Mouse (Mus musculus): ENCODE measurements at regions not wholly inside any gene's neighbourhood (a gene's known extent, or its start where the extent isn't known, plus 50 kb on each side); places are given as distances from the start of the nearest gene placed in this dataset.

DNA sequence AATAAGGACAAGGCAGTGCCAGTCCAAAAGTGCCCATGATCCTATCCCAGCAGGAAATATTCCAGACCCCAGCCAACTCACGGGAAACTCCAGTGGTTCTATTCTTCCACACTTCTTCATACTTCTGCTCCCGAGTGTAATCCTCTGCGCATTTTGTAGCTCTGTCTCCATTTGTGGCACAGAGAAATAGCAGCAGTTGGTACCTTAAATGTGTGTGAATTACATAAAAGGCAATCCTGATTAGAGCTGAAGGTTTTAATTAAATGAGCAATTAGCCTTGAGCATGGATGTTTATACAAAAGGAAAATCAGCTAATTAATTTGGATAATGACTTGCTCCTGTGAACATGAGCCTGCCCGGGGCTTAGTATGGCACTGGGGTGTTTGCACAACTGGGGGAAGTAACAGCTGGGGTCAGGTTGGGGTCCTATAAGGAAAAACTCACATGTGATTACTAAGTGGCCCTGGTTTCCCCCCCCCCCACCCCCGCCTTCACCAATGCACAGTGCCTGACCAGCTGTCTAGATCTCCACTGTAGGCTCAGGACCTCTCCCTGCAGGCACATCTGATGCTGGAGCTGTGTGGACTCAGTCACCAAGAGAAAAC is 110.9 kb upstream of the Irs2 start:
- no peak for TF ChIP-seq CTCF (IDR thresholded peaks at IDR 0.05; ENCODE audit: control insufficient read depth, insufficient read depth, insufficient replicate concordance, low read depth, low read length)
- no peak for TF ChIP-seq POLR2A (IDR thresholded peaks at IDR 0.05; ENCODE audit: control insufficient read depth, low read depth, low read length)
- no peaks in the 10 kb centered on the region for H3K4me1 ChIP-seq (ENCODE audit: control insufficient read depth, insufficient read depth, low read length)
- no peaks in the 10 kb centered on the region for H3K36me3 ChIP-seq (ENCODE audit: control insufficient read depth, insufficient read depth, low read length)
- H3K4me3 ChIP-seq (ENCODE audit: control insufficient read depth, low read depth, low read length) = no peak overlapping the region
- H3K27me3 ChIP-seq (ENCODE audit: control insufficient read depth, insufficient read depth, low read length) = no peaks in the 10 kb centered on the region
- no peak overlapping the region for H3K27ac ChIP-seq (ENCODE audit: control insufficient read depth, insufficient read depth, low read depth, low read length)

GRCm38 (mm10) chr8:11116534-11116933 is 108.3 kb upstream of the Irs2 start:
- Histone ChIP-seq H3K36me3 (ENCODE audit: control insufficient read depth, insufficient read depth, low read length) (no peaks in the 10 kb centered on the region), H3K27me3 (ENCODE audit: control insufficient read depth, insufficient read depth, low read length) (no peaks in the 10 kb centered on the region), H3K4me3 (ENCODE audit: control insufficient read depth, low read depth, low read length) (no peak overlapping the region), H3K4me1 (ENCODE audit: control insufficient read depth, insufficient read depth, low read length) (no peaks in the 10 kb centered on the region), H3K27ac (ENCODE audit: control insufficient read depth, insufficient read depth, low read depth, low read length) (no peak overlapping the region)
- no peak for TF ChIP-seq CTCF (IDR thresholded peaks at IDR 0.05; ENCODE audit: control insufficient read depth, insufficient read depth, insufficient replicate concordance, low read depth, low read length)

DNA sequence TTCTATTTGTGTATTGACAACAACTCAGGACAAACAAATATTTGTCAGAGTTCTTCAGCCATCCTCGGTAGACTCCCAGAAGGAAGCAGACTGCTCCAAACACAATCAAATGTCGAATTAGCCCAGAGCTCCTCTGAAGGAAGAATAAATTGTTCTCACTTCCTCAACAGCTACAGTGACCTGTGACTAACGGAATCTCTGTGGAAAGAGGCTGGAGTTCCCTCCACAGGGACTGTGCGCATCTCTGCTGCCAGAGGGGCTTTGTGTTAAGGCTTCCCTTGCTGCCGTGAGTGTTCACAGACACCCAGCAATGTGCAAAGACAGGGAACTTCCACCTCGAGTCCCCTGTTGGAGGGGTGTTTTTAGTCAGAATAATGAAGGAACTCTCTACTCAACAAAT is 107.0 kb upstream of the Irs2 start:
- no peaks in the 10 kb centered on the region for H3K36me3 ChIP-seq (ENCODE audit: control insufficient read depth, insufficient read depth, low read length)
- H3K27me3 ChIP-seq (ENCODE audit: control insufficient read depth, insufficient read depth, low read length) = no peaks in the 10 kb centered on the region
- H3K4me1 ChIP-seq (ENCODE audit: control insufficient read depth, insufficient read depth, low read length) = no peaks in the 10 kb centered on the region
- no peak overlapping the region for H3K27ac ChIP-seq (ENCODE audit: control insufficient read depth, insufficient read depth, low read depth, low read length)
- no peak overlapping the region for H3K4me3 ChIP-seq (ENCODE audit: control insufficient read depth, low read depth, low read length)
- TF ChIP-seq POLR2A (IDR thresholded peaks at IDR 0.05; ENCODE audit: control insufficient read depth, low read depth, low read length) = no peak

GRCm38 (mm10) chr8:11114531-11114930 is 106.3 kb upstream of the Irs2 start:
- H3K4me3 ChIP-seq (ENCODE audit: control insufficient read depth, low read depth, low read length) = no peak overlapping the region
- TF ChIP-seq POLR2A (IDR thresholded peaks at IDR 0.05; ENCODE audit: control insufficient read depth, low read depth, low read length) = no peak
- no peak for TF ChIP-seq CTCF (IDR thresholded peaks at IDR 0.05; ENCODE audit: control insufficient read depth, insufficient read depth, insufficient replicate concordance, low read depth, low read length)
- no peaks in the 10 kb centered on the region for H3K36me3 ChIP-seq (ENCODE audit: control insufficient read depth, insufficient read depth, low read length)
- H3K4me1 ChIP-seq (ENCODE audit: control insufficient read depth, insufficient read depth, low read length) = no peaks in the 10 kb centered on the region
- H3K27me3 ChIP-seq (ENCODE audit: control insufficient read depth, insufficient read depth, low read length) = no peaks in the 10 kb centered on the region
- H3K27ac ChIP-seq (ENCODE audit: control insufficient read depth, insufficient read depth, low read depth, low read length) = no peak overlapping the region

DNA sequence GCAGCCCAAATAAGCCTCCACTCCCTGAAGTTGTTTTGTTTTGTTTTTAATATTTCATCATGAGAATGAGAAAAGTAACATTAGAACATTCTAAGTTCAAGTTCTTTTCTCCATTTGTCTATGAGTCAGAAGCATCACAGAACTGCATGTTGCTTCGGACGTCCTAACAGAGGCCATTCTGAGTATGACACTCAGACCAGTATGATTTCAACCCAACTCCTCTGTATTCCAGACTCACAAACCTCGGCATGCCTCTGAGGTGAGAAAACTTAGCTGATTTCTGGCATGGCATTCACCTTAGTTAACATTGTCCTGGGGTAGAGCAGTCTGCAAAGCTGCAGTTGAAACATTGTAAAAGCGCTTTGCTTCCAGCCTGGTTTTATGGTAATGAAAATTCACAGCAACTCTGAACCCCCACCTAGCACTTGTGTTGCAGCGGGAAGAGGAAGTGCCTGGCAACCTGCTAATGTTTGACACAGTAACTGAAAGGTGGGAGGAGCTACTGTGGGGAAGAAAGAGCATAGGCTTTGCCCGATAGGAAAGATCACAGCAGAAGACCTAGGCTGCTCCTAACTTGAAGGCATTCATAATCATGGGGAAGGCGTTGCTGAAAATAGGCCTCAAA is 104.8 kb upstream of the Irs2 start:
- Histone ChIP-seq H3K27me3 (ENCODE audit: control insufficient read depth, insufficient read depth, low read length) (no peaks in the 10 kb centered on the region), H3K27ac (ENCODE audit: control insufficient read depth, insufficient read depth, low read depth, low read length) (no peak overlapping the region), H3K36me3 (ENCODE audit: control insufficient read depth, insufficient read depth, low read length) (no peaks in the 10 kb centered on the region), H3K4me1 (ENCODE audit: control insufficient read depth, insufficient read depth, low read length) (no peaks in the 10 kb centered on the region), H3K4me3 (ENCODE audit: control insufficient read depth, low read depth, low read length) (no peak overlapping the region)
- no peak for TF ChIP-seq CTCF (IDR thresholded peaks at IDR 0.05; ENCODE audit: control insufficient read depth, insufficient read depth, insufficient replicate concordance, low read depth, low read length)
- no peak for TF ChIP-seq POLR2A (IDR thresholded peaks at IDR 0.05; ENCODE audit: control insufficient read depth, low read depth, low read length)

- Histone ChIP-seq H3K27ac (ENCODE audit: control insufficient read depth, insufficient read depth, low read depth, low read length) (no peak overlapping the region), H3K27me3 (ENCODE audit: control insufficient read depth, insufficient read depth, low read length) (no peaks in the 10 kb centered on the region), H3K4me3 (ENCODE audit: control insufficient read depth, low read depth, low read length) (no peak overlapping the region), H3K4me1 (ENCODE audit: control insufficient read depth, insufficient read depth, low read length) (no peaks in the 10 kb centered on the region), H3K36me3 (ENCODE audit: control insufficient read depth, insufficient read depth, low read length) (no peaks in the 10 kb centered on the region)
- TF ChIP-seq POLR2A (IDR thresholded peaks at IDR 0.05; ENCODE audit: control insufficient read depth, low read depth, low read length) = no peak
- no peak for TF ChIP-seq CTCF (IDR thresholded peaks at IDR 0.05; ENCODE audit: control insufficient read depth, insufficient read depth, insufficient replicate concordance, low read depth, low read length)
Measured at GRCm38 (mm10) chr8:11111987-11112386, 103.7 kb upstream of the Irs2 start.

- Histone ChIP-seq H3K4me3 (ENCODE audit: control insufficient read depth, low read depth, low read length) (no peak overlapping the region), H3K36me3 (ENCODE audit: control insufficient read depth, insufficient read depth, low read length) (no peaks in the 10 kb centered on the region), H3K27ac (ENCODE audit: control insufficient read depth, insufficient read depth, low read depth, low read length) (no peak overlapping the region), H3K4me1 (ENCODE audit: control insufficient read depth, insufficient read depth, low read length) (no peaks in the 10 kb centered on the region), H3K27me3 (ENCODE audit: control insufficient read depth, insufficient read depth, low read length) (no peaks in the 10 kb centered on the region)
- TF ChIP-seq CTCF (IDR thresholded peaks at IDR 0.05; ENCODE audit: control insufficient read depth, insufficient read depth, insufficient replicate concordance, low read depth, low read length) = no peak
- no peak for TF ChIP-seq POLR2A (IDR thresholded peaks at IDR 0.05; ENCODE audit: control insufficient read depth, low read depth, low read length)
Measured at GRCm38 (mm10) chr8:11107435-11107834, 99.2 kb upstream of the Irs2 start.

GRCm38 (mm10) chr8:11107021-11107420 is 98.8 kb upstream of the Irs2 start:
- H3K4me1 ChIP-seq (ENCODE audit: control insufficient read depth, insufficient read depth, low read length) = no peaks in the 10 kb centered on the region
- TF ChIP-seq CTCF (IDR thresholded peaks at IDR 0.05; ENCODE audit: control insufficient read depth, insufficient read depth, insufficient replicate concordance, low read depth, low read length) = no peak
- H3K27me3 ChIP-seq (ENCODE audit: control insufficient read depth, insufficient read depth, low read length) = no peaks in the 10 kb centered on the region
- H3K4me3 ChIP-seq (ENCODE audit: control insufficient read depth, low read depth, low read length) = no peak overlapping the region
- no peaks in the 10 kb centered on the region for H3K36me3 ChIP-seq (ENCODE audit: control insufficient read depth, insufficient read depth, low read length)
- no peak overlapping the region for H3K27ac ChIP-seq (ENCODE audit: control insufficient read depth, insufficient read depth, low read depth, low read length)
